Mouse (Mus musculus) forebrain, embryonic 12.5 days (tissue): ENCODE measurements around the gene Paip2b. TPM values are rescaled to one million over a fixed set of nuclear protein-coding genes. Genes with fewer than 3 reads are reported as not detected.
"Not testable (repeated sequence)": the region's sequence is repeated elsewhere in the genome, so short reads cannot be mapped to it uniquely, and the experiment has no call there.

ENCODE experiments used
- ATAC-seq: fragments of 200-750 bp; cut with Nextera tagmentation; 2 replicates; pipeline ENCODE4 v1.8.0; 2017; ENCODE audit warnings: moderate TSS enrichment; ENCODE audit not compliant: low FRiP score
- H3K27ac ChIP-seq: fragments of 300-500 bp; sonication (generic); 2 replicates; pipeline ENCODE4 v1.5.1; 2016; ENCODE audit warnings: mild to moderate bottlenecking
- H3K27me3 ChIP-seq: fragments of 300-500 bp; sonication (generic); 2 replicates; pipeline ENCODE4 v1.6.1; 2016; ENCODE audit warnings: mild to moderate bottlenecking
- H3K36me3 ChIP-seq: fragments of 300-500 bp; sonication (generic); replicated peaks from 2 replicates; pipeline ENCODE4 v1.6.1; 2016; ENCODE audit warnings: mild to moderate bottlenecking
- H3K4me1 ChIP-seq: fragments of 300-500 bp; sonication (generic); 2 replicates; pipeline ENCODE4 v1.6.1; 2016
- H3K4me2 ChIP-seq: fragments of 300-500 bp; sonication (generic); 2 replicates; pipeline ENCODE4 v1.6.1; 2016; ENCODE audit warnings: mild to moderate bottlenecking, moderate library complexity
- H3K4me3 ChIP-seq: fragments of 300-500 bp; sonication (generic); replicated peaks from 2 replicates; pipeline ENCODE4 v1.5.1; 2016; ENCODE audit warnings: mild to moderate bottlenecking
- H3K9ac ChIP-seq: fragments of 300-500 bp; sonication (generic); 2 replicates; pipeline ENCODE4 v1.6.1; 2016; ENCODE audit warnings: mild to moderate bottlenecking
- H3K9me3 ChIP-seq: fragments of 300-500 bp; sonication (generic); 2 replicates; pipeline ENCODE4 v1.6.1; 2016
- WGBS: fragments of 180-500 bp; shearing (Covaris S2); methylation state at CpG from one replicate; pipeline ENCODE4 v1.1.7; 2016; 5-methylcytosine and 5-hydroxymethylcytosine counted together
- polyA plus RNA-seq: library from polyadenylated mRNA; unstranded; fragments of >200 nt; fragmentation: Nextera tagmentation; extraction: Ambion mirVana; gene quantifications from 2 replicates; pipeline ENCODE4 v1.2.1, GENCODE M21; 2016

Gene Paip2b
- polyA plus RNA-seq, 1 experiment from 2014 or later, result 25.0 TPM

GRCm38 (mm10) chr6:83794760-83795296 lies 36.7 kb downstream of the Paip2b start, which contains the start of gene Nagk:
Gene Nagk (plus strand): TSS chr6:83794982.
- no peaks in the 10 kb centered on the region for H3K9me3 ChIP-seq
- H3K9ac ChIP-seq, result peak within 1 kb of the TSS; percentile 79
- H3K27me3 ChIP-seq, result peaks cover 4% of the 10 kb centered on the region; the same call in 1 of the 2 replicates
- H3K4me2 ChIP-seq, result peak within 1 kb of the TSS; percentile 81
- peak; percentile 95 for ATAC-seq
- peaks cover 4% of the 10 kb centered on the region; the same call in 1 of the 2 replicates for H3K36me3 ChIP-seq
- peaks cover 10% of the 10 kb centered on the region for H3K4me1 ChIP-seq
- under 1% methylated on average over 43 of the region's 43 CpGs for WGBS
- peak within 1 kb of the TSS; percentile 73 for H3K4me3 ChIP-seq
- peak within 1 kb of the TSS; percentile 97 for H3K27ac ChIP-seq

GRCm38 (mm10) chr6:83791251-83791890 lies 40.2 kb downstream of the Paip2b start:
- no peak for ATAC-seq
- no peak overlapping the region for H3K4me2 ChIP-seq
- peaks cover 4% of the 10 kb centered on the region; the same call in 1 of the 2 replicates for H3K27me3 ChIP-seq
- no peak overlapping the region for H3K9ac ChIP-seq
- WGBS, result 70% methylated on average over 4 of the region's 4 CpGs
- H3K9me3 ChIP-seq, result no peaks in the 10 kb centered on the region
- no peak overlapping the region for H3K27ac ChIP-seq
- peaks cover 12% of the 10 kb centered on the region for H3K4me1 ChIP-seq
- H3K4me3 ChIP-seq, result no peak overlapping the region
- no peaks in the 10 kb centered on the region for H3K36me3 ChIP-seq

DNA sequence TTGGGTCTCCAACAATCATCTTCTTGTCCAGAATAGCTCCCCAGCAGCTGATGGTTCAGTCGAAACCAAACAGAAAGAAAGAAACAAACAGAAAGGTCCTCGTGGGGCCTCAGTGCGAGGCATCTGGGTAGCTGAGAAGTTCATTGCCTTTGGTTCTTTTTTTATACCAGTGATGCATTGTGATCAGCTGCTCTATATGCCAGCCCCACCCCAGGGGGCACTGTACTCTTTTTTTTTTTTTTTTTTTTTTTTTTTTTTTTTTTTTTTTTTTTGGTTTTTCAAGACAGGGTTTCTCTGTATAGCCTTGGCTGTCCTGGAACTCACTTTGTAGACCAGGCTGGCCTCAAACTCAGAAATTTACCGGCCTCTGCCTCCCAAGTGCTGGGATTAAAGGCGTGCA lies 41.0 kb downstream of the Paip2b start:
- H3K27ac ChIP-seq, H3K9me3 ChIP-seq: not testable (repeated sequence)
- 88% methylated on average over 5 of the region's 5 CpGs for WGBS

DNA sequence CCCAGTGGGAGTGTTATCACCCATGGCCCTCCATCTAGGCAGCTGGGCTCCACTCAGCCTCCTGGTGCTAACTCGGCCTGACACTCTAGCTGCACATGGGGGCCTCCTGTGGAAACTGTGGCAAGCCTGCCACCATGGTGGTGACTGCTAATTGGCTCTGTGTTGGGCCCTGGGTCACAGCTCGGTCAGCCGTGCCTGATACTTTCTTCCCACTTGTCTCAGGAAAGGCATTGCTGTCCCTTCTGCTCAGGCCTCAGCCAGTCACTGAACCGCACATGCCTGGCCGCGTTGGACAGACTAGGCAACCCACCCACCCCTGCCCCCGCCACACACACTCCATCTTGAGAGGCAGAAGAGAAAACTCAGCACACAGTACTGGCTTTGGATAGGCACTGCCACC lies 43.0 kb downstream of the Paip2b start:
- H3K36me3 ChIP-seq, result no peaks in the 10 kb centered on the region
- no peak overlapping the region for H3K27ac ChIP-seq
- H3K4me1 ChIP-seq, result peaks cover 2% of the 10 kb centered on the region; the same call in 1 of the 2 replicates
- WGBS, result 33% methylated on average over 7 of the region's 7 CpGs
- no peak overlapping the region for H3K4me3 ChIP-seq
- no peak overlapping the region for H3K9ac ChIP-seq
- H3K4me2 ChIP-seq, result no peak overlapping the region
- peaks cover 4% of the 10 kb centered on the region for H3K27me3 ChIP-seq
- ATAC-seq, result peak; percentile 46
- no peaks in the 10 kb centered on the region for H3K9me3 ChIP-seq

More for the DNA sequence above, 41.0 kb downstream of the Paip2b start:
- H3K4me2 ChIP-seq, ATAC-seq, H3K27me3 ChIP-seq, H3K36me3 ChIP-seq, H3K4me3 ChIP-seq, H3K4me1 ChIP-seq, H3K9ac ChIP-seq: not testable (repeated sequence)

GRCm38 (mm10) chr6:83786426-83786825 lies 45.1 kb downstream of the Paip2b start:
- Histone ChIP-seq H3K9me3 (no peaks in the 10 kb centered on the region), H3K4me1 (peaks cover 2% of the 10 kb centered on the region; the same call in 1 of the 2 replicates), H3K27me3 (no peaks in the 10 kb centered on the region; the same call in none of the 2 replicates), H3K9ac (no peak overlapping the region), H3K4me3 (no peak overlapping the region), H3K4me2 (no peak overlapping the region), H3K36me3 (no peaks in the 10 kb centered on the region), H3K27ac (no peak overlapping the region)
- 77% methylated on average over 3 of the region's 3 CpGs for WGBS
- no peak for ATAC-seq

DNA sequence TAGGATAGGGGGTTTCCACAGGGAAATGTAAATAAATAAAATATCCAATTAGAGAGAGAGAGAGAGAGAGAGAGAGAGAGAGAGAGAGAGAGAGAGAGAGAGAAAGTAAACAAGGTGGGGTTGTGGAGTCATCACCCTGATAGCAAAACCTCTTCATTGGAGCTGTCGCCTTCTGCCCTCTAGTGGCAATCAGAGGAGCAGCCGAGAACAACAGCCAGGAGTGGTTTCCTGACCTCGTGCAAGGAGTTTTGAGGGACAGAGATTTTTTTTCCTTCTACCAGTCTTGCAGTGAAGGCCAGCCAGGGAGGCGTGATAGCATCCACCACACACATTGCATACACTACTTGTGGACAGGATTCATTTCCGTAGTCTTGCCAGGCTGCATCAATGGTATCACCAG lies 52.5 kb downstream of the Paip2b start:
- H3K36me3 ChIP-seq, result no peaks in the 10 kb centered on the region
- no peak overlapping the region for H3K9ac ChIP-seq
- ATAC-seq, result no peak
- no peak overlapping the region for H3K4me2 ChIP-seq
- no peaks in the 10 kb centered on the region for H3K27me3 ChIP-seq
- 3% methylated on average over 5 of the region's 5 CpGs for WGBS
- H3K9me3 ChIP-seq, result no peaks in the 10 kb centered on the region
- no peak overlapping the region for H3K27ac ChIP-seq
- no peak overlapping the region for H3K4me3 ChIP-seq
- H3K4me1 ChIP-seq, result peaks cover 14% of the 10 kb centered on the region

DNA sequence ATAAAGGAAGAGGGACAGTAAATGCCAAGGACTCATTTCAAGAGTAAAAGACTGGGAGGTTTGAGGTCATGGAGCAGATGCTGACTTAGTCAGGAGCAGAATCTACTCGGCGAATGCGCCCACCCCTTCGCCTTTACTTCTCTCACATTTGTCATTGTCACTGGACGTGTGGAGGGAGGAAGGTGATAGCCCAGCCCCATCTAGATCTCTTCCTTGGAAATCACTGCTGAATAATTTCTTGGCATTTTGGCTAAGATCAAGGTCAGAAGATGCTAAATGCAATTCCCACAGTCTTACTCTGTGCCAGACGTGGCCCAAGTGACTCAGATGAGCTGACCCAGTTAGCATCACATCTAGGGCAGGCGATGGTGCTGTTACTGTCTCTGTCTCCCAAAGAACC lies 53.2 kb downstream of the Paip2b start:
- no peaks in the 10 kb centered on the region for H3K36me3 ChIP-seq
- H3K27me3 ChIP-seq, result no peaks in the 10 kb centered on the region
- no peak for ATAC-seq
- peaks cover 18% of the 10 kb centered on the region for H3K4me1 ChIP-seq
- no peaks in the 10 kb centered on the region for H3K9me3 ChIP-seq
- H3K9ac ChIP-seq, result no peak overlapping the region
- 93% methylated on average over 7 of the region's 7 CpGs for WGBS
- H3K27ac ChIP-seq, result no peak overlapping the region
- H3K4me2 ChIP-seq, result no peak overlapping the region
- no peak overlapping the region for H3K4me3 ChIP-seq

DNA sequence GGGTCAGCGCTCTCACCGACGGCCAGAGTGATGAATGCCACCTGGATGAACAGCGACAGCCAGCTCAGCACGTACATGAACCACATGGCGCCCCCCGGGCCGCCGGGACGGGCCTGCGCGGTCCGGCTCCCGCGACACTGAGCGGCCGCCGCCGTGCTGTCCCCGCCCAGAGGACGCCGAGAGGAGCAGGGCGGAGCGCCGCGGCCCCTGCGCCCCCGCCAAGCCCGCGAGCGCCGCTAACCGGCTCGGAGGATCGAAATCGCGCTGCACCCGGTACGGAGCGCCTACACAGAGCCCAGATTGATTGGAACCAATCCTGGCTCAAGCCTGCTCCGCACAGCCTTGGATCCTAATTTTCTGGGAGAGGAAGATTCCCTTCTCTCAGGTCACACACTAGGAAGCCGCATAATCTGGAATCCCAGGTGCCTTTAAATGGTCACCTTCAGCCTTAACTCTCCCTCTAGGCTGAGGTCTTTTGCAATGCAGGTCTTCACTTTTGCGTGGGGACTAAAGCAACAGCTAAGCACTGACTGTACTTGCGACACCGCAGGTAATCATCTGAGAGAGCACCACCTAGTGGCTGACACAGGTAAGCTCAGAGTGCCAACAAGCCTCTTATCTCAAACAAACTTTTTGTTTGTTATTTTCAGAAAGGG lies 55.8 kb downstream of the Paip2b start, which contains the start of gene Tex261:
Tex261 (minus strand) TSS at position 176 of the 656 bp plus-strand sequence.
- peak within 1 kb of the TSS; percentile 84 for H3K4me2 ChIP-seq
- peak; percentile 96 for ATAC-seq
- under 1% methylated on average over 42 of the region's 45 CpGs for WGBS

DNA sequence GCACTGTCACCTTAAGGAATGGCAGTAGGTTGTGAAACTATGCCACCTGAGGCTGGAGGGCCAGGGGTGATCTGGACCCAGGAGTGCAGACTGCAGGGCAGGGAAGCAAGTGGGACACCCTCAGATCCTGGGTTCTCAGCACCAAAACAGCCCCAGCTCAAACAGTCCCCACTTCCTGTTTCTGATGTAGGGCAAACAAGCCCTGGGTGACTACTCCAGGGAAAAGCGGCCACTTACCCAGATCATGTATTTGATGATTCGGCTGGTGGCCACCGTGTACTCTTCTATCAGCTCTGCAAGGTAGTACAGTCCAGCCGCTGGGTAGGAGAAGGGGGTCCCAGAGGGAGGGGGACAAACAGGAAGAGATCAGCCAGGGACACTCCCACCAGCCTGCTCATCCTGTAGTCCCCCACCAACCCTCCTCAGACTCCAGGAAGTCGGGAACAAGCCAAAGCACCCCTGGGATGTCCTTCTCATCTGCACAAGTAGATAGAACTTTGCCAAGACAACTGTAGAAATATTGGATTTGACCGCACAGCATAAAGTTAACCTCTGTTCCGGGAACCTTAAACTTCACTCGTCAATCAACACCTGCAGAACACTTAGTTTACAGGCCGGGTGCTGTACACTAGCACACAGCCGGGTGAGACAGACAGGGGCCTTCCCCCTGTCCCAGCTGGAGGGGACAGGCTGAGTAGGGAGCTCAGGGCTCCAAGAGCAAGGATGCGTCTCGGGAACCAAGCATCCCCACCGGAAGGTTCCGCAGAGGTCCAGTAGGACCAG lies 56.6 kb downstream of the Paip2b start:
- peak; percentile 31 for ATAC-seq
- peak overlapping the region; percentile 71 for H3K27ac ChIP-seq

More for the DNA sequence above, 55.8 kb downstream of the Paip2b start, which contains the start of gene Tex261:
- Histone ChIP-seq H3K27me3 (no peaks in the 10 kb centered on the region), H3K4me3 (peak within 1 kb of the TSS; percentile 89), H3K36me3 (peaks cover 18% of the 10 kb centered on the region), H3K9me3 (no peaks in the 10 kb centered on the region), H3K4me1 (peaks cover 21% of the 10 kb centered on the region), H3K27ac (peak within 1 kb of the TSS; percentile 71), H3K9ac (peak within 1 kb of the TSS; percentile 90)

DNA sequence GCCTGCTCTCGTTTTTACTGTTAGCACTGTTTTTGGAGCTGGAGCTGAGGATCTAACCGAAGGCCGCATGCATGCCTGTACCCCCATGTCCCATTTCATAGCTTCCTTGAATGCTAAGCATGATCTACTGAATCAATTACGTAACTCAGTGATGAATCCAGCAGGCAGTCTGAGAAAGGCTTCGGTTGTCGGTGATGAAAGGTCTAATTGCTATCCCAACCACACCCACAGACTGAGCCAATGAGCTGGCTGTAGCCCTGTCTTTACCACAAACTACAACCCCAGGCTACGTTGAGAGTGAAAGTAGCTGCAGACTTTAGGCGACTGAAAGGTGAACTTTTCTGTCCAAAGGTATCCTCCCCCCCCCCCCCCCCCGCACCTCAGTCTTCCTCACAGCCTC lies 57.4 kb downstream of the Paip2b start:
- Histone ChIP-seq H3K27me3 (no peaks in the 10 kb centered on the region), H3K9ac (peak overlapping the region; percentile 90; the same call in 1 of the 2 replicates), H3K27ac (no peak overlapping the region), H3K4me2 (peak overlapping the region; percentile 84), H3K36me3 (peaks cover 26% of the 10 kb centered on the region), H3K9me3 (no peaks in the 10 kb centered on the region), H3K4me1 (peaks cover 21% of the 10 kb centered on the region), H3K4me3 (peak overlapping the region; percentile 89)
- 66% methylated on average over 9 of the region's 9 CpGs for WGBS
- no peak for ATAC-seq

More for the DNA sequence above, 56.6 kb downstream of the Paip2b start:
- peaks cover 21% of the 10 kb centered on the region for H3K4me1 ChIP-seq
- H3K27me3 ChIP-seq, result no peaks in the 10 kb centered on the region
- peak overlapping the region; percentile 89 for H3K4me3 ChIP-seq
- H3K9me3 ChIP-seq, result no peaks in the 10 kb centered on the region
- H3K36me3 ChIP-seq, result peaks cover 23% of the 10 kb centered on the region
- H3K9ac ChIP-seq, result peak overlapping the region; percentile 90
- peak overlapping the region; percentile 84 for H3K4me2 ChIP-seq
- WGBS, result 2% methylated on average over 14 of the region's 14 CpGs

DNA sequence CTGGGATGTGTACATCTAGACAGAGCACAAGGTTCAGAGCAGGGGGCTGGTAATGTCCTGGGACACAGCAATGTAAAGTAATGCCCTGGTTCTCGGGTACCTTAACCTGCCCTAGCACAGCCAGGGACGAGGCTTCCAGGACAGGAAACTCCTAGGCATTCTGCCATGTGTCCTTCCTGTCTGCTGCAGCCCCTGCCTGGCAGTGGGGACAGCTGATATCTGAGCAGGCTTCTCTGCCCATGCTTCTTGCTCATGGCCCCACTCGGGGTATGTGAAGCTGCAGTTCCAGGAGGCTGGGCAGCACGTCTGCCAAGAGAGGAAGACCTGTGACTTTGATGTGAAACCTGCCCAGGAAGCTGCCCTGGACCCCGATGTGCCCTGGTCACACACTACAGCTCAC lies 63.1 kb downstream of the Paip2b start:
- H3K27ac ChIP-seq, result no peak overlapping the region
- peaks cover 12% of the 10 kb centered on the region for H3K27me3 ChIP-seq
- H3K4me1 ChIP-seq, result peaks cover 4% of the 10 kb centered on the region; the same call in 1 of the 2 replicates
- WGBS, result 84% methylated on average over 5 of the region's 5 CpGs
- no peak for ATAC-seq
- no peak overlapping the region for H3K9ac ChIP-seq
- H3K36me3 ChIP-seq, result peaks cover 41% of the 10 kb centered on the region
- H3K9me3 ChIP-seq, result no peaks in the 10 kb centered on the region
- H3K4me3 ChIP-seq, result no peak overlapping the region
- H3K4me2 ChIP-seq, result no peak overlapping the region

DNA sequence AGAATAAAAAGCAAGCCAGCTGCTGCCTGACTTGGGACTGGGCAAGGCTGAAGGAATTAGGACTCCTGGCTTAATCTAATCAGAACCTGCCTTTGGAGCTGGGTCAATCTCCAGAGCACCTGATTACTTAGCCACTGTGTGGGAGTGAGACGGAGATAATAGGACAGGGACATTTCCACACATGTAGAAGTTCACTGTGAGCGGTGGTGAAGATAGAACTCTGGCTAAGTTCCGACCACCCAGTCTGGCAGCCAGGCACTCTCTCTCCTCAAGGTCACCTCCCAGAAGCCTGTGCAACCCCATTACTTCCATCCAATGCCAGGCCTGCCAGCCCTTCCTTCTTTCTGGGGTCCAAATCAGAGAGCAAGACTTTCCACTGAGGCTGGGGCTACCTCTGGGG lies 64.6 kb downstream of the Paip2b start:
- Histone ChIP-seq H3K9me3 (no peaks in the 10 kb centered on the region), H3K4me1 (peaks cover 9% of the 10 kb centered on the region), H3K27me3 (peaks cover 27% of the 10 kb centered on the region), H3K27ac (no peak overlapping the region), H3K36me3 (peaks cover 33% of the 10 kb centered on the region), H3K4me3 (no peak overlapping the region), H3K4me2 (no peak overlapping the region), H3K9ac (no peak overlapping the region)
- WGBS, result 99% methylated on average over 3 of the region's 3 CpGs
- no peak for ATAC-seq
